Mouse (Mus musculus) MEL (cell line): ENCODE results near the gene G0s2. TPM values are rescaled to one million over a fixed set of nuclear protein-coding genes. Genes with fewer than 3 reads are reported as not detected.

Experiments used
- DNase-seq: peaks from one replicate; pipeline ENCODE4 v3.0.0; 2011; ENCODE audit warnings: low read depth, low spot score
- H3K27ac ChIP-seq: 2 replicates; pipeline ENCODE4 v1.5.1; 2012; ENCODE audit warnings: low read depth, mild to moderate bottlenecking, control low read depth, low read length, moderate library complexity; ENCODE audit not compliant: control insufficient read depth
- H3K27me3 ChIP-seq, 2 experiments: fragments of 150-350 bp in 1 of 2; sonication (generic) in 1 of 2; 2 replicates each; pipeline ENCODE4 v1.6.1; 2012; ENCODE audit warnings: low read length in 2 of 2, mild to moderate bottlenecking in 2 of 2, improper control_type of control experiment in 1 of 2, moderate library complexity in 1 of 2; ENCODE audit not compliant: insufficient read depth in 2 of 2, control insufficient read depth in 1 of 2
- H3K36me3 ChIP-seq, 2 experiments: 2 replicates each; pipeline ENCODE4 v1.6.1; 2012 to 2014; ENCODE audit warnings: low read length in 2 of 2, improper control_type of control experiment in 1 of 2, inconsistent platforms in 1 of 2, mild to moderate bottlenecking in 1 of 2; ENCODE audit not compliant: insufficient read depth in 2 of 2, control insufficient read depth in 1 of 2
- H3K4me1 ChIP-seq, 2 experiments: fragments of 150-350 bp in 1 of 2; sonication (generic) in 1 of 2; 2 replicates each; pipeline ENCODE4 v1.6.1; 2012; ENCODE audit warnings: low read length in 2 of 2, improper control_type of control experiment in 1 of 2, mild to moderate bottlenecking in 1 of 2; ENCODE audit not compliant: insufficient read depth in 2 of 2, control insufficient read depth in 1 of 2
- H3K4me3 ChIP-seq, 2 experiments: fragments of 150-350 bp in 1 of 2; sonication (generic) in 1 of 2; 2 replicates each; pipeline ENCODE4 v1.5.1; 2012; ENCODE audit warnings: low read depth in 2 of 2, low read length in 2 of 2, mild to moderate bottlenecking in 2 of 2, moderate library complexity in 2 of 2, control low read depth in 1 of 2, improper control_type of control experiment in 1 of 2; ENCODE audit not compliant: control insufficient read depth in 1 of 2, insufficient read depth in 1 of 2
- H3K79me2 ChIP-seq: 2 replicates; pipeline ENCODE4 v1.6.1; 2012; ENCODE audit warnings: mild to moderate bottlenecking, low read length, moderate library complexity; ENCODE audit not compliant: control insufficient read depth, poor library complexity, insufficient read depth
- H3K9ac ChIP-seq: 2 replicates; pipeline ENCODE4 v1.6.1; 2012; ENCODE audit warnings: low read depth, mild to moderate bottlenecking, control low read depth, low read length, moderate library complexity; ENCODE audit not compliant: control insufficient read depth, poor library complexity, severe bottlenecking
- H3K9me3 ChIP-seq: fragments of 150-350 bp; sonication (generic); replicated peaks from 2 replicates; pipeline ENCODE4 v1.6.1; 2012; ENCODE audit warnings: mild to moderate bottlenecking, low read length, improper control_type of control experiment, moderate library complexity; ENCODE audit not compliant: insufficient read depth
- CHD1 ChIP-seq: IDR thresholded peaks from 2 replicates; pipeline ENCODE4 v1.6.1; 2012; ENCODE audit warnings: low read depth, mild to moderate bottlenecking, inconsistent platforms, low read length, improper control_type of control experiment
- CTCF ChIP-seq, 3 experiments: IDR thresholded peaks in 2 of 3; conservative IDR thresholded peaks in 1 of 3; 2 replicates each; pipeline ENCODE4 v1.5.1; 2011 to 2012; ENCODE audit warnings: low read length in 3 of 3, low read depth in 2 of 3, mild to moderate bottlenecking in 2 of 3, improper control_type of control experiment in 1 of 3, inconsistent platforms in 1 of 3, mixed read lengths in 1 of 3, moderate library complexity in 1 of 3; ENCODE audit not compliant: control insufficient read depth in 1 of 3, insufficient read depth in 1 of 3, poor library complexity in 1 of 3, severe bottlenecking in 1 of 3
- EP300 ChIP-seq, 2 experiments: IDR thresholded peaks; 2 replicates each; pipeline ENCODE4 v1.6.1; 2011; ENCODE audit warnings: improper control_type of control experiment in 2 of 2, low read length in 2 of 2, low read depth in 1 of 2, mild to moderate bottlenecking in 1 of 2
- ETS1 ChIP-seq: IDR thresholded peaks from 2 replicates; pipeline ENCODE4 v1.6.1; 2012; ENCODE audit warnings: low read depth, mild to moderate bottlenecking, inconsistent platforms, low read length, improper control_type of control experiment, moderate library complexity
- GABPA ChIP-seq: IDR thresholded peaks from 2 replicates; pipeline ENCODE4 v1.6.1; 2012; ENCODE audit warnings: low read depth, mild to moderate bottlenecking, inconsistent platforms, low read length, improper control_type of control experiment, moderate library complexity
- GATA1 ChIP-seq: IDR thresholded peaks from 2 replicates; pipeline ENCODE4 v1.6.1; 2011; ENCODE audit warnings: low read depth, low read length, improper control_type of control experiment
- MAFK ChIP-seq: IDR thresholded peaks from 2 replicates; pipeline ENCODE4 v1.6.1; 2011; ENCODE audit warnings: low read depth, mild to moderate bottlenecking, low read length, improper control_type of control experiment, borderline replicate concordance
- MEF2A ChIP-seq: IDR thresholded peaks from 2 replicates; pipeline ENCODE4 v1.6.1; 2014; ENCODE audit warnings: low read depth, mild to moderate bottlenecking, inconsistent platforms, low read length, improper control_type of control experiment; ENCODE audit not compliant: poor library complexity, insufficient replicate concordance, severe bottlenecking; ENCODE audit errors: extremely low read depth
- MXI1 ChIP-seq: IDR thresholded peaks from 2 replicates; pipeline ENCODE4 v1.6.1; 2011; ENCODE audit warnings: mild to moderate bottlenecking, low read depth, low read length, improper control_type of control experiment
- MYB ChIP-seq: IDR thresholded peaks from 2 replicates; pipeline ENCODE4 v1.6.1; 2011; ENCODE audit warnings: mild to moderate bottlenecking, low read depth, low read length, improper control_type of control experiment
- NRF1 ChIP-seq: IDR thresholded peaks from 2 replicates; pipeline ENCODE4 v1.6.1; 2014; ENCODE audit warnings: low read depth, mild to moderate bottlenecking, inconsistent platforms, low read length, improper control_type of control experiment, moderate library complexity; ENCODE audit not compliant: poor library complexity, insufficient read depth, severe bottlenecking
- POLR2A ChIP-seq, 2 experiments: IDR thresholded peaks; 2 replicates each; pipeline ENCODE4 v1.6.1; 2011 to 2012; ENCODE audit warnings: low read length in 2 of 2, mild to moderate bottlenecking in 2 of 2, control low read depth in 1 of 2, improper control_type of control experiment in 1 of 2, low read depth in 1 of 2, moderate library complexity in 1 of 2; ENCODE audit not compliant: control insufficient read depth in 1 of 2, insufficient read depth in 1 of 2, poor library complexity in 1 of 2
- POLR2AphosphoS2 ChIP-seq: IDR thresholded peaks from 2 replicates; pipeline ENCODE4 v1.6.1; 2011; ENCODE audit warnings: low read length, improper control_type of control experiment
- RAD21 ChIP-seq: IDR thresholded peaks from 2 replicates; pipeline ENCODE4 v1.6.1; 2011; ENCODE audit warnings: mild to moderate bottlenecking, low read depth, low read length, improper control_type of control experiment
- RCOR1 ChIP-seq: IDR thresholded peaks from 2 replicates; pipeline ENCODE4 v1.6.1; 2012; ENCODE audit warnings: low read depth, mild to moderate bottlenecking, inconsistent platforms, low read length, improper control_type of control experiment
- SIN3A ChIP-seq: IDR thresholded peaks from 2 replicates; pipeline ENCODE4 v1.6.1; 2012; ENCODE audit warnings: low read length, improper control_type of control experiment, inconsistent platforms
- TAL1 ChIP-seq: IDR thresholded peaks from 2 replicates; pipeline ENCODE4 v1.6.1; 2012; ENCODE audit warnings: mild to moderate bottlenecking, inconsistent platforms, low read length, moderate library complexity, mixed read lengths
- TCF12 ChIP-seq: IDR thresholded peaks from 2 replicates; pipeline ENCODE4 v1.6.1; 2014; ENCODE audit warnings: low read depth, mild to moderate bottlenecking, inconsistent platforms, low read length, improper control_type of control experiment, moderate library complexity
- USF1 ChIP-seq: IDR thresholded peaks from 2 replicates; pipeline ENCODE4 v1.6.1; 2014; ENCODE audit warnings: low read depth, mild to moderate bottlenecking, inconsistent platforms, low read length, improper control_type of control experiment, moderate library complexity
- USF2 ChIP-seq, 2 experiments: IDR thresholded peaks; 2 replicates each; pipeline ENCODE4 v1.6.1; 2011 to 2012; ENCODE audit warnings: improper control_type of control experiment in 2 of 2, low read length in 2 of 2, borderline replicate concordance in 1 of 2, inconsistent platforms in 1 of 2, low read depth in 1 of 2, mild to moderate bottlenecking in 1 of 2; ENCODE audit not compliant: insufficient read depth in 1 of 2
- ZKSCAN1 ChIP-seq: IDR thresholded peaks from 2 replicates; pipeline ENCODE4 v1.6.1; 2012; ENCODE audit warnings: low read depth, mild to moderate bottlenecking, inconsistent platforms, low read length, improper control_type of control experiment, moderate library complexity
- ZNF384 ChIP-seq: IDR thresholded peaks from 2 replicates; pipeline ENCODE4 v1.6.1; 2012; ENCODE audit warnings: low read depth, mild to moderate bottlenecking, inconsistent platforms, low read length, improper control_type of control experiment
- polyA plus RNA-seq, 2 experiments: library from polyadenylated mRNA; stranded (reverse) in 1 of 2; unstranded in 1 of 2; fragments of >175 nt in 1 of 2; fragments of >200 nt in 1 of 2; gene quantifications; 2 replicates each; pipeline versions ENCODE4 v1.2.1 to v1.2.4; 2012; ENCODE audit warnings: low replicate concordance in 2 of 2, low read depth in 1 of 2; ENCODE audit not compliant: insufficient read length in 2 of 2, insufficient read depth in 1 of 2, missing spikeins in 1 of 2
- total RNA-seq: library from RNA; depleted of rRNA; stranded (reverse); fragments of 300-350 nt; gene quantifications from 2 replicates; pipeline ENCODE4 v1.2.3, GENCODE M21; 2012

G0s2 gene
- total and polyA plus RNA-seq, 3 experiments: not detected

DNA sequence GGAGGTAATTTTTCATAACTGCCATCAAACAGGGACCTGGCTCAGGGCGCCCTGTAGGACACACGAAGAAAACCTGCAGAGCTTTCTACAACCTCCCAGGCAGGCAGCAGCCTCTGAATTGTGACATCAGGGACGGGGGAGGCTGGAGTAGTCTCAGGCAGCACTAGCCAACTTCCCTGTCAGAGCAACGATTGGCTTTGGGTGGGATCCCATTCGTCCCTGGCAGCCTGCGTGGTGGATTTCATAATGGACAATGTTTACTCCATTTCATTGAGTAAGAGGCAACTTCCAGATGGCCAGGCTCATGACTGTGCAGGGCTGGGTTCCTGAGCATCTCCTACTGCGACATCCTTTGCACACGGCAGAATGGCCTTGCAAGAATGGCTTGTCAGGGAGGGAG lies 30.8 kb downstream of the G0s2 start:
- no peak for TF ChIP-seq TAL1
- no peak for TF ChIP-seq ZKSCAN1
- TF ChIP-seq TCF12: no peak
- TF ChIP-seq MAFK: no peak
- TF ChIP-seq CHD1: no peak
- no peak for TF ChIP-seq MXI1
- Histone ChIP-seq H3K36me3 (no peaks in the 10 kb centered on the region), H3K27me3 (peaks cover 0 to 2% of the 10 kb centered on the region in 2 experiments; a peak in 2 of 4 replicates), H3K79me2 (no peaks in the 10 kb centered on the region), H3K4me3 (no peak overlapping the region), H3K9ac (no peak overlapping the region), H3K9me3 (no peaks in the 10 kb centered on the region), H3K27ac (no peak overlapping the region), H3K4me1 (no peaks in the 10 kb centered on the region)
- no peak for DNase-seq

DNA sequence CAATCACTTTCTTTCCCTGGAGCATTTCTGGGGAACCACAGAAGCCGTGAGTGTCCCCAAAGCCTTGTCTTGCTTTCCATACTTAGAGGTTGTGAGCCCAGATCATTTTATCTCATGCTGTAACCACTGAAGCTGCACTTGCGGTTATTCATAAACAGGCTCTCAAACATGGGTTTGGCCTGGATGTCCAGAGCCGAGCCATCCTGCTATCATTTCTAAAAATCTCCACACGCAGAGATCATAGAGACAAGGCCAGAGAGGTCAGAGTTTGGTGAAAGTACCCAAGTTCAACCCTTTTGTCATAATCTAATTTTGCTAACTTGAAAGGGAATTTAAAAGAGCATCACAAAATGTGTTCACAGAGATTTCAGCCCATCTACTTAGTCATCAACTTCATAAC lies 31.6 kb downstream of the G0s2 start:
- no peak for DNase-seq
- TF ChIP-seq RCOR1: no peak
- H3K27me3 ChIP-seq: peaks cover 0 to 2% of the 10 kb centered on the region in 2 experiments; a peak in 2 of 4 replicates
- no peaks in the 10 kb centered on the region for H3K4me1 ChIP-seq
- H3K9ac ChIP-seq: no peak overlapping the region
- no peaks in the 10 kb centered on the region for H3K79me2 ChIP-seq
- H3K4me3 ChIP-seq: no peak overlapping the region
- no peaks in the 10 kb centered on the region for H3K36me3 ChIP-seq
- no peaks in the 10 kb centered on the region for H3K9me3 ChIP-seq
- no peak overlapping the region for H3K27ac ChIP-seq

DNA sequence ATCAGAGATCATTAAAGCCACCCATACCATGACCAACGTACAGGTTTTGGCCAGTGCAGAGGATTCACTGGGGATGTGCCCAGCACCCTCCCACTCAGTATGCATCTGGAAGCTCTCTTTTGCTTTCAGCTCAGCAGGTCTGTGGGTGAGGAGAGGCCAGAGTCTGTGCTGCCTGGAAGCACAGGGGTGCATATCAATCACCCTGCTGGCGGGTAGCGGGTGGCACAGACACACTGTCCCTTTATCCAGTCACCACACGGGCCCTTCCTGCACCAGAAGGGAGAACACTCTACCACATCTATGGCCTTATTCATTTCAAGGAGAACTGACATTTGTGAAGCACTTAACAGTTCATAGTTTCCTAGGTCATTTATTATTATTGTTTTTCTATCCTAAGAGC lies 34.6 kb downstream of the G0s2 start:
- no peak overlapping the region for H3K9ac ChIP-seq
- H3K27ac ChIP-seq: no peak overlapping the region
- no peaks in the 10 kb centered on the region for H3K9me3 ChIP-seq
- no peak for DNase-seq
- H3K79me2 ChIP-seq: no peaks in the 10 kb centered on the region
- no peaks in the 10 kb centered on the region for H3K36me3 ChIP-seq
- TF ChIP-seq TCF12 (no peak), CTCF (IDR thresholded peaks at IDR 0.05 in 2 of 3, conservative IDR thresholded peaks at IDR 0.05 in 1 of 3; ENCODE audit: control insufficient read depth in 1 of 3, insufficient read depth in 1 of 3, low read depth in 2 of 3, low read length in 3 of 3, poor library complexity in 1 of 3, severe bottlenecking in 1 of 3) (no peak), ETS1 (no peak), MEF2A (no peak), ZNF384 (no peak), MYB (no peak), GATA1 (no peak), POLR2AphosphoS2 (no peak), GABPA (no peak), NRF1 (no peak), USF2 (IDR thresholded peaks at IDR 0.05; ENCODE audit: borderline replicate concordance in 1 of 2, insufficient read depth in 1 of 2, low read depth in 1 of 2, low read length in 2 of 2) (no peak), RAD21 (no peak), EP300 (IDR thresholded peaks at IDR 0.05; ENCODE audit: low read depth in 1 of 2, low read length in 2 of 2) (no peak), USF1 (no peak), POLR2A (IDR thresholded peaks at IDR 0.05; ENCODE audit: control insufficient read depth in 1 of 2, insufficient read depth in 1 of 2, low read depth in 1 of 2, low read length in 2 of 2, poor library complexity in 1 of 2) (no peak), SIN3A (no peak)
- no peaks in the 10 kb centered on the region for H3K4me1 ChIP-seq
- no peak overlapping the region for H3K4me3 ChIP-seq
- peaks cover 0 to 4% of the 10 kb centered on the region in 2 experiments; a peak in 2 of 4 replicates for H3K27me3 ChIP-seq
